Mouse (Mus musculus) neutrophil, adult 5-6 weeks (primary cell): ENCODE measurements around the gene Ccp110. TPM values are rescaled to one million over a fixed set of nuclear protein-coding genes. Genes with fewer than 3 reads are reported as not detected.

Source experiments
- ATAC-seq: fragments of 151-379, 151-347 bp; 2 replicates; pipeline ENCODE4 v1.8.0; 2017; ENCODE audit warnings: mild to moderate bottlenecking, moderate TSS enrichment; ENCODE audit not compliant: insufficient number of reproducible peaks, poor library complexity, low FRiP score, severe bottlenecking; ENCODE audit errors: extremely low read depth
- total RNA-seq: library from RNA; stranded (forward); fragments of 200-1000 nt; gene quantifications from 2 replicates; pipeline ENCODE4 v1.2.3, GENCODE M21; 2017

Gene Ccp110
- total RNA-seq, 1 experiment from 2014 or later = 15.5 TPM

DNA sequence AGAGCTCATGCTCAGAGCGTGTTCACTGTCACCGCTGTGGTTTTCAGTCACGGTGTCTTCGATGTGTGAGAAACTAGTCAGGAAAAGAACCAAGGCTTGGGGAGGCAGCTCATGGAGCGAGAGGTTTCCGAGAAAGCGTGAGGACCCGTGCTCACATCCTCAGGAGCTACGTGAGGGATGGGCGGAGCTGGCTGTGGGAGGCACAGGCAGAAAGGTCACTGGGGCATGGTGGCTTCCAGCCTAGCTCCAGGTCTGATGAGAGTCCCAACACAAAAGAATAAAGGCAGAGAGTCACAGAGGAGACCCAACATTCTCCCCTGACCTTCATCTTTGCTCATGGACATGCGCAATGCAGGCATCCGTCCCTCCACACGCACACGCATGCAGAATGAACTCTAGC lies 52.4 kb downstream of the Ccp110 start:
- ATAC-seq = no peak

GRCm38 (mm10) chr7:118765604-118766003 lies 53.3 kb downstream of the Ccp110 start:
- no peak for ATAC-seq

GRCm38 (mm10) chr7:118766119-118766833 lies 53.9 kb downstream of the Ccp110 start:
- ATAC-seq = peak; percentile 75

DNA sequence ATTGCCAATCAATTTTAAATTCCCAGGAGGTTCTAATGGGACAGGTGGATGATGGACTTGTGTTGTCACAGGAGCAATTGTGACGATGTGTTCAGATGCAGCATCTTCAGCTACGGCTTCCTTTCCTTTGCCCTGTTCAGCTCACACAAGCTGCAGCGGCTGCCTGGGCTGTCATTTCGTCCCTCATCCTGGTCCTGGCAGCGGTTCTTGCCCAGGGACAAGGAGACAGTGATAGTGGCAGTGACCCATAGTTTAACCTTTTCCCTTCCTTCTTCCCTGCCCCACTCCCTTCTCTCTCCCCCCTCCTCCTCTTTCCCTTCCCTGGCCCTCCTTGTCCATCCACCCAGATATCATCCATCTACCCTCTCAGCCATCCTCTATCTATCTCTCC lies 54.5 kb downstream of the Ccp110 start:
- no peak for ATAC-seq

DNA sequence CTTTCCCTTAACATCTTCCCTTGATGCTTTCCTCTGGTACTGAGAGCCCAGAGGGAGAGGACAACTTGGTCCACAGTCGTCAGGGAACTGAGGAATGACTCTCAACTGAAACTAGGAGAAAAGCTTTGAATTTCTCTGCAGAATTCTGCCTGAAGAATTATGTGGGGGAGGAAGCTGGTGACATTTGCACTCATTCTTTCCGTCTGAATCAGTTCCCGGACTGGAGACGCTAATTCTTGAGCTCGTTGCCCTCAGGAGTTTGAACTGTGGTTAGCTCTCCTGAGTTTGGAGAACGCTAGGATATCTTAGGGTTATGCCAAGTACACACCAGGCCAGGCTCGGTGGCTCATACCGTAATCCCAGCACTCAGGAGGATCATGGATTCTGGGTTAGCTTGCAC lies 56.9 kb downstream of the Ccp110 start:
- ATAC-seq = no peak

DNA sequence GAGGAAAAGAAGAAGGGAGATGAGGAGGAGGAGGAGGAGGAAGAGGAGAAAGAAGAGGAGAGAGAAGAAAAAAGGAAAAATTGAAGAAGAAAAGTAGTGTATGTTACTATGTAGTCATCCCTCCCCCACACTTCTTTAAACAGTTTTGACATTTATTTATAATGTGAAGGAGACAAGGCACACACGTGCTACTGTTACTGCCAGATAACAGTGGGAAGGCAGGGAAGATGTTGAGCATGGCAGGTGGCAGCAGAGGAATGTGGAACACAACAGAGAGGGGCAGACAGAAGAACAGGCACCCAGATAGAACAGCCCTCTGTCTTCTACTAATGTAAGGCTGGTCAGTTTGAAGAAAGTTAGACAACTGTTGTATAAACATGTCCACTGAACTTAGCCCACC lies 57.3 kb downstream of the Ccp110 start:
- ATAC-seq = no peak

DNA sequence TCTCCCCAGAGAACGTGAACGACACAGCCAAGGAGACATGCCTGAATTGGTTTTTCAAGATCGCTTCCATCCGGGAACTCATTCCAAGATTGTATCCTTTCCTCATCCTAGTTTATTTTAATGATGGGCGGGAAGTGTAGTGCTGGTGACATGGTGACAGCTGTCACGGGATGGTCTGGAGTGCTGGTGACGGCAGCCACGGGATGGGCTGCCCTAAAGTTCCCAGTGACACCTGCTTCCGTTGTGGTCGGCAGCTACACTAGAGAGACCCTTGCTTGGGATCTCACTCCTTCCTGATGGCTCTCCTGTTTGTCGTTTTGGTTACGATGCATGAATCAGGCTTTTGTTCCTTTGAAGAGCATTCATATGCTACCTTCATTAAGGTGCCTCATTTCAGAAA lies 60.7 kb downstream of the Ccp110 start:
- no peak for ATAC-seq

DNA sequence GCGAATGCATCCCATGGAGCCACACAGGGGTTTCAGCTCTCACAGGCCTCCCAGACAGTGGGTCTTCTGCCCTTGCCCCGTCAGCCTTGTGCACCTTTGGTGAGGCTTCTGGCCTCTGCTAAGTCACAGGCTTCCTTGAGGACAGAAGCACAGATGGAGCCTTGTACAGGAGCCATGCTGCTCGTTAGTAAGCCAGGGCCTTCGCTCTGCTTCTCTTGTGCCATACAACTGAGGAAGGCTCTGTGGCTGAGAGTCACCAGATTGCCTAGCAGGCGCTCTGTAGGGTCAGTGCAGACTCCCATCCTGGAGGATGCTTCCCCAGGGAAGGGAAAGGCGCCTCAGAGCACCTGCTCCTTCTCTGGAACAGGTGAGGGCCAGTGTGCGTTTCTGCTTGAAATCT lies 63.6 kb downstream of the Ccp110 start:
- ATAC-seq = no peak

DNA sequence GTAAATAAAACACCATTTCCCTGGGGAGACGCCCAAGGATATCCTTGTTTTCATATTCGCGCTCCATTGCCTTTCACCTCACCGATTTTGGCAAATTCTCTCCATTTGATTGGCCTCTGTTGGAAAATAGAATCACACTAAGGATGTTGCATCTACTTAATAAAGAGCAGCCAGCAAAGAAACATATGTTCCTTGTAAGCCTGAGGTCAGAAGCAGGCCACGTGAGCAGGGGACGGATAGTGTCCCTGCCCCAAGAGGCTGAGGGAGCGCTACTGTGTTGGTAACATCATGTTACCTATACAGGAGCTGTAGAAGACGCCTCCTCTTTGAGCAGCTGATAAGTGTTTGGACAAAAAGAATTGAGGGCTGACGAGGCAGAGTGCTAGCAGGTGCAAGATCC lies 64.1 kb downstream of the Ccp110 start:
- no peak for ATAC-seq

GRCm38 (mm10) chr7:118777598-118778394 lies 65.4 kb downstream of the Ccp110 start:
- no peak for ATAC-seq

- no peak for ATAC-seq
Observed at GRCm38 (mm10) chr7:118778561-118778960, 66.2 kb downstream of the Ccp110 start.

DNA sequence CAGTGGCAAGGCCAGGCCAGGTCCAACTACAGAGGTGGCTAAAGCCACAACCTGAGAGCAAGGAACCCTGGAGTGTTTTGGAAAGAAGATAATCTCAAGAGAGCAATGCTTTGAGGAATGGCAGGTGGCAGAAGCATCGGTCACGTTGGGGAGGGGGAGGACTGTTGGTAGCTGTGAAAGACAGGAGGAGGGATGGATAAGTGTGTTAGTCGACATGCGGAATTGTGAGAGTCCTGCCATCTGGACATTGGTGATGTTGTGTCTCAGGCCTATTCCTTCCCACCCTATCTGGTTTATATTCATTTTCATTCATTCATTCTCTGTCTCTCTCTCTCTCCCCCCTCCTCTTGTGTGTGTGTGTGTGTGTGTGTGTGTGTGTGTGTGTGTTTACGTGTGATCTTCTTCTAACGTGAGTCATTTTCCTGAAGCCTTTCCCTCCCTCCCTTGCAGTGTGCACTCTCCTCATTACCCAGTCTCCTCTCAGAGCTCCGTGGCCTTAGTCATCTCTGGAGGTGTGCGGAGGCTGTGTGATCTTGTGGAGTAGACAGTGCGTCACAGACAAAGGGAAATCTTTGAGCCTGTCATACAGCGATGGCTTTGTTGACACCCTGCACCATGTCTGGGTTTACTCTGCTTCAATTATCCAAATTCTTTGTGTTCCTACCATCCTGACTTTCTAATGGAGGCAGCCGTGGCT lies 71.1 kb downstream of the Ccp110 start:
- ATAC-seq = no peak

- ATAC-seq = no peak
Observed at GRCm38 (mm10) chr7:118786091-118786490, 73.7 kb downstream of the Ccp110 start.

Other genes starting within 250 kb of the Ccp110 start
- gene Itpripl2, start 220.6 kb upstream of the Ccp110 start, total RNA-seq = 24.2 and 25.4 TPM in 2 replicates
- 6.2 and 7.5 TPM in 2 replicates for gene Coq7, start 179.2 kb upstream of the Ccp110 start, total RNA-seq
- gene Tmc7, start 127.8 kb upstream of the Ccp110 start, total RNA-seq = 0.74 and 1.5 TPM in 2 replicates
- not detected in 2 replicates for gene Tmc5, start 115.3 kb upstream of the Ccp110 start, total RNA-seq
- 22.5 and 26.0 TPM in 2 replicates for gene Gde1, start 6.8 kb upstream of the Ccp110 start, total RNA-seq
- gene Vps35l, start 27.7 kb downstream of the Ccp110 start, total RNA-seq = 48.1 and 55.7 TPM in 2 replicates
- 0.98 and 1.3 TPM in 2 replicates for gene Iqck, start 143.2 kb downstream of the Ccp110 start, total RNA-seq
- 18.9 and 19.1 TPM in 2 replicates for gene Knop1, start 143.7 kb downstream of the Ccp110 start, total RNA-seq